Mouse (Mus musculus) embryonic facial prominence, embryonic 13.5 days (tissue): ENCODE data around the gene Gse1. TPM values are rescaled to one million over a fixed set of nuclear protein-coding genes. Genes with fewer than 3 reads are reported as not detected.

Source experiments
- ATAC-seq: fragments of 200-750 bp; cut with Nextera tagmentation; 2 replicates; pipeline ENCODE4 v1.8.0; 2017; ENCODE audit warnings: low read depth; ENCODE audit not compliant: insufficient number of reproducible peaks, insufficient read depth, low FRiP score, low TSS enrichment
- H3K27ac ChIP-seq: fragments of 300-500 bp; sonication (generic); 2 replicates; pipeline ENCODE4 v1.5.1; 2015; ENCODE audit warnings: moderate library complexity, mild to moderate bottlenecking, inconsistent platforms
- H3K27me3 ChIP-seq: fragments of 300-500 bp; sonication (generic); 2 replicates; pipeline ENCODE4 v1.6.1; 2015; ENCODE audit warnings: mild to moderate bottlenecking, inconsistent platforms
- H3K36me3 ChIP-seq: fragments of 300-500 bp; sonication (generic); 2 replicates; pipeline ENCODE4 v1.6.1; 2015; ENCODE audit warnings: mild to moderate bottlenecking, inconsistent platforms
- H3K4me1 ChIP-seq: fragments of 300-500 bp; sonication (generic); 2 replicates; pipeline ENCODE4 v1.6.1; 2015; ENCODE audit warnings: inconsistent platforms
- H3K4me2 ChIP-seq: fragments of 300-500 bp; sonication (generic); 2 replicates; pipeline ENCODE4 v1.6.1; 2015; ENCODE audit warnings: moderate library complexity, mild to moderate bottlenecking, inconsistent platforms
- H3K4me3 ChIP-seq: fragments of 300-500 bp; sonication (generic); 2 replicates; pipeline ENCODE4 v1.5.1; 2015; ENCODE audit warnings: mild to moderate bottlenecking, inconsistent platforms
- H3K9ac ChIP-seq: fragments of 300-500 bp; sonication (generic); 2 replicates; pipeline ENCODE4 v1.6.1; 2015; ENCODE audit warnings: mild to moderate bottlenecking, inconsistent platforms
- H3K9me3 ChIP-seq: fragments of 300-500 bp; sonication (generic); 2 replicates; pipeline ENCODE4 v1.6.1; 2016; ENCODE audit warnings: inconsistent platforms
- WGBS: fragments of 180-500 bp; shearing (Covaris S2); methylation state at CpG from one replicate; pipeline ENCODE4 v1.1.7; 2015; ENCODE audit warnings: mixed read lengths; 5-methylcytosine and 5-hydroxymethylcytosine counted together
- polyA plus RNA-seq: library from polyadenylated mRNA; unstranded; fragments of >200 nt; fragmentation: Nextera tagmentation; extraction: Ambion mirVana; gene quantifications from 2 replicates; pipeline ENCODE4 v1.2.1, GENCODE M21; 2015

The Gse1 gene
- polyA plus RNA-seq, 1 experiment from 2014 or later = 8.6 TPM

- Histone ChIP-seq H3K4me3 (no peak overlapping the region), H3K9me3 (no peaks in the 10 kb centered on the region), H3K36me3 (no peaks in the 10 kb centered on the region), H3K27ac (no peak overlapping the region; the same call in none of the 2 replicates), H3K4me2 (no peak overlapping the region), H3K4me1 (peaks cover 38% of the 10 kb centered on the region), H3K27me3 (no peaks in the 10 kb centered on the region), H3K9ac (no peak overlapping the region)
- no peak for ATAC-seq
- 82% methylated on average over 17 of the region's 17 CpGs for WGBS
Observed at GRCm38 (mm10) chr8:120190107-120190809, 38.0 kb upstream of the Gse1 start.

GRCm38 (mm10) chr8:120190810-120191413 is 37.3 kb upstream of the Gse1 start:
- Histone ChIP-seq H3K4me1 (peaks cover 32% of the 10 kb centered on the region), H3K4me2 (peak overlapping the region; percentile 54), H3K4me3 (peak overlapping the region; percentile 25), H3K9ac (peak overlapping the region; percentile 46), H3K27me3 (no peaks in the 10 kb centered on the region), H3K27ac (peak overlapping the region; percentile 82), H3K36me3 (no peaks in the 10 kb centered on the region), H3K9me3 (no peaks in the 10 kb centered on the region)
- WGBS = 35% methylated on average over 19 of the region's 20 CpGs
- ATAC-seq = peak; percentile 71

DNA sequence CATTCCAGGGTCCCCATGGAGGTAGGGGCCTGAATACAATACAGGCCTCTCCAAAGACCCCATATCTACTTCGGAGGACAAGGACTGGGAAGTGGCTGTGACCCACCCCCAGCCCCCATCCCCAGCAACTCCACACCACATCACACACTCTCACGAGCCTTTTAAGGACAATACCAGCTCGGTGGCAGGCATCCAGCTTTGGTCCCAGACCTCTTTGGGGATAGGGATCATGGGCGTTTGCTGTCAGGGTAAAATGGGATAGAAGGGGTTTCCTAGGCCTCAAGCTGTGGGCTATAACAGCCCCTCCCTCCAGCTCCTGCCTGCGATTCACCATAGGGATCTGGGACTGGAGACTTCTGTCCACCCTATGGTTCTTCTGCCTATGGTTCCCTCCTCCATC is 36.6 kb upstream of the Gse1 start:
- Histone ChIP-seq H3K36me3 (no peaks in the 10 kb centered on the region), H3K4me3 (no peak overlapping the region), H3K27me3 (no peaks in the 10 kb centered on the region), H3K4me1 (peaks cover 24% of the 10 kb centered on the region), H3K4me2 (peak overlapping the region; percentile 54), H3K9me3 (no peaks in the 10 kb centered on the region), H3K9ac (peak overlapping the region; percentile 46; the same call in 1 of the 2 replicates), H3K27ac (peak overlapping the region; percentile 82)
- WGBS = 64% methylated on average over 5 of the region's 5 CpGs
- no peak for ATAC-seq

DNA sequence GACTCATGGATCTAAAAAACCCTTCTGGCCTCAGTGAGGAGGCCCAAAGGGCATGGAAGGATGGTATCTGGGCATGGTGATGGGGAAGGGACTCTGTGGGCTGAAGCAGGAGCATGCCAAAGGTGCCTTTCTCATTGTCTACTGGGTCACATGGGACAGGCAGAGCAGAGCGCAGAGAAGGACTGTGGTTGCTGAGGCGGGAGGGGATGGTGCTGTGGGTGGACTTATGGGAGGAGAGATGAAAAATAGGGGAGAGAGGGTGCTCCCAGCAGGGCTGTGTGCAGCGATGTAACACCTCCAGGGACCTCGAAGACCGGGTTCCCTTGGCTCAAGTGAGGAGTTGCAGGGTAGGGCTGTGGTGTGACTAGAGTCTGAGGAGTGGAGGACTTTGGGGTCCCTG is 36.1 kb upstream of the Gse1 start:
- Histone ChIP-seq H3K9ac (no peak overlapping the region), H3K27me3 (no peaks in the 10 kb centered on the region), H3K9me3 (no peaks in the 10 kb centered on the region), H3K36me3 (no peaks in the 10 kb centered on the region), H3K4me1 (peaks cover 22% of the 10 kb centered on the region), H3K27ac (peak overlapping the region; percentile 82; the same call in 1 of the 2 replicates), H3K4me3 (no peak overlapping the region), H3K4me2 (no peak overlapping the region)
- 96% methylated on average over 5 of the region's 5 CpGs for WGBS
- ATAC-seq = no peak

DNA sequence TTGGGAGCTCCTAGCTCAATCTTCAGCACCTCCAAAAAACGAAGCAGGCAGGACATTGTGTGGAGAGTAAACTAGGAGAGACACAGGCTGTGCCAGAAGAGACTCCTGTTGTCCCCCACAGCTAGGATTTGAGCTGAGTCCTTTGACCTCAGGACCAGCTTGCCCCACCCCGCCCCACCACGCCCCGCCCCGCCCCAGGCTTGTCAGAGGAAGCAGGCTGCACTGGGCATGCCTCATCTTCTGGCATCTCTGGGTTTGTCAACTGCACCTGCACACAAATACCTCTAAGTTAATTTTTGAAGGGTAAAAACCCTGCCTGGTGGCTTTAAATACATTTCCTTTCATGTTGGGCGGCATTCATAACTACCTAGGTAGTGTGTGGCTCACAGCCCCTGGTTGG is 26.9 kb upstream of the Gse1 start:
- WGBS = 76% methylated on average over 6 of the region's 6 CpGs

DNA sequence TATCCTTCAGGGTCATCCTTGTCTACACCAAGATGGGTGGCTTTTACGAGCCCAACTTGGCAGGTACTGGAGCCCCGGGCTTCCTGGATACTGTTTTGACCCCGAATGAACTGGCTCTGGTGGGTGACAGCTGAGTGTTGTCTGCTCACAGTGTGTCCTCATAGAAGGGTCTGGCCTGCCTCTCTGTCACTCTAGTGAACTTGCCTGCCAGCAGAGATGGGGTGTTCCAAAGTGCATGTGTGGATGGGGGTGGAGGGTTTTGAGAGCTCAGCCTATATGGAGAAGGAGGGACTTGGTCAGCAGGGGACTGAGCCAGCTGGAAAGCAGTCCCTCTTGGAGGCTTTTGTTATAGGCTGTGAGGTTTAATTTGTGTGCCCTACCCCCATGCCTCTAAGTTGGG is 25.7 kb upstream of the Gse1 start:
- peaks cover 5% of the 10 kb centered on the region; the same call in 1 of the 2 replicates for H3K9me3 ChIP-seq
- H3K4me2 ChIP-seq = no peak overlapping the region
- no peak overlapping the region for H3K9ac ChIP-seq
- no peaks in the 10 kb centered on the region for H3K27me3 ChIP-seq
- no peak overlapping the region for H3K27ac ChIP-seq
- H3K4me1 ChIP-seq = peaks cover 11% of the 10 kb centered on the region
- no peak for ATAC-seq
- H3K4me3 ChIP-seq = no peak overlapping the region
- 64% methylated on average over 3 of the region's 3 CpGs for WGBS
- H3K36me3 ChIP-seq = no peaks in the 10 kb centered on the region

More for the DNA sequence above, 26.9 kb upstream of the Gse1 start:
- Histone ChIP-seq H3K4me1 (peaks cover 11% of the 10 kb centered on the region), H3K4me2 (no peak overlapping the region), H3K9me3 (peaks cover 5% of the 10 kb centered on the region; the same call in 1 of the 2 replicates), H3K27ac (no peak overlapping the region), H3K27me3 (no peaks in the 10 kb centered on the region), H3K4me3 (no peak overlapping the region), H3K9ac (no peak overlapping the region), H3K36me3 (no peaks in the 10 kb centered on the region)
- ATAC-seq = no peak

GRCm38 (mm10) chr8:120204736-120205360 is 23.4 kb upstream of the Gse1 start:
- H3K36me3 ChIP-seq = no peaks in the 10 kb centered on the region
- H3K9ac ChIP-seq = no peak overlapping the region
- 74% methylated on average over 7 of the region's 7 CpGs for WGBS
- H3K4me3 ChIP-seq = no peak overlapping the region
- no peak overlapping the region for H3K27ac ChIP-seq
- no peak for ATAC-seq
- no peaks in the 10 kb centered on the region for H3K27me3 ChIP-seq
- H3K4me1 ChIP-seq = peaks cover 17% of the 10 kb centered on the region
- H3K9me3 ChIP-seq = peaks cover under 1% of the 10 kb centered on the region; the same call in 1 of the 2 replicates
- H3K4me2 ChIP-seq = no peak overlapping the region

DNA sequence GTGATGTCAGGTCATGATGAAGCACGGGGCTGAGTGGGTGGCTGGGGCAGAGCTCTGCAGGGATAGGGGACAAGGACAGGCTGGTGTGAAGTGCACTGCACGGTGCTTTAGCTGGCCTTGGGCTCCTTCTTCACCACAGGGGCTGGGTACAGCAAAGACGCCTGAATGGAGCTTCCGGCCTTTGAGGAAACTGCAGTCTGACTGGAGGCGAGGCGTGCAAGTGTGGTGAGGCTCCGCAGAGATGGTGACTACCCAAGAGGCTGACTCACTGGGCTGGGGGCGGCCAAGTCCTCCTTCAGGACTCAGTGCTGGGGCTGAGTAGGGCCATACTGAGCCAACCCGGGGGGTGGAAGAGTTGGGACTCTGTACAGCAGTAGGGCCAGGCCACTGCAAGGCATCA is 22.3 kb upstream of the Gse1 start:
- no peak for ATAC-seq
- WGBS = 78% methylated on average over 9 of the region's 9 CpGs
- H3K9ac ChIP-seq = no peak overlapping the region
- no peak overlapping the region for H3K27ac ChIP-seq
- no peak overlapping the region for H3K4me2 ChIP-seq
- H3K9me3 ChIP-seq = no peaks in the 10 kb centered on the region
- H3K36me3 ChIP-seq = no peaks in the 10 kb centered on the region
- no peak overlapping the region for H3K4me3 ChIP-seq
- peaks cover 27% of the 10 kb centered on the region for H3K4me1 ChIP-seq
- no peaks in the 10 kb centered on the region for H3K27me3 ChIP-seq

DNA sequence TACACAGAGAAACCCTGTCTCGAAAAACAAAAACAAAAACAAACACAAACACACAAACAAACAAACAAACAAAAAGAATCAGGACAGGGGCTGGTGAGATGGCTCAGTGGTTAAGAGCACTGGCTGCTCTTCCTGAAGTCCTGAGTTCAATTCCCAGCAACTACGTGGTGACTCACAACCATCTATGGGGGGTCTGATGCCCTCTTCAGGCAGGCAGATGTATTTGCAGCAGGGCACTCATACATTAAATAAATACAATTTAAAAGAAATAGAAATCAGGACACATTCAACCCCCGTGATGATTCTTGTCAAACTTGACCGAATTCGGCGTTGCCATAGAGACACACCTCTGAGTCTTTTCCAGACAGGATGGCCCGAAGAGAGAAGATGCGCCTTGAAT is 20.9 kb upstream of the Gse1 start:
- no peak overlapping the region for H3K4me2 ChIP-seq
- no peak overlapping the region for H3K9ac ChIP-seq
- ATAC-seq = no peak
- H3K27ac ChIP-seq = no peak overlapping the region
- no peak overlapping the region for H3K4me3 ChIP-seq
- peaks cover 38% of the 10 kb centered on the region for H3K4me1 ChIP-seq
- no peaks in the 10 kb centered on the region for H3K27me3 ChIP-seq
- WGBS = 86% methylated on average over 8 of the region's 8 CpGs
- H3K36me3 ChIP-seq = no peaks in the 10 kb centered on the region
- H3K9me3 ChIP-seq = no peaks in the 10 kb centered on the region

GRCm38 (mm10) chr8:120208113-120208512 is 20.1 kb upstream of the Gse1 start:
- H3K9me3 ChIP-seq = no peaks in the 10 kb centered on the region
- peak overlapping the region; percentile 39; the same call in 1 of the 2 replicates for H3K27ac ChIP-seq
- H3K4me2 ChIP-seq = 0 out of 2 replicates have a peak overlapping the region, but pooled peaks have one; percentile 9
- no peak for ATAC-seq
- peaks cover 38% of the 10 kb centered on the region for H3K4me1 ChIP-seq
- 36% methylated on average over 11 of the region's 11 CpGs for WGBS
- no peak overlapping the region for H3K4me3 ChIP-seq
- peak overlapping the region; percentile 40; the same call in 1 of the 2 replicates for H3K9ac ChIP-seq
- H3K36me3 ChIP-seq = no peaks in the 10 kb centered on the region
- no peaks in the 10 kb centered on the region for H3K27me3 ChIP-seq

- Histone ChIP-seq H3K36me3 (no peaks in the 10 kb centered on the region), H3K27ac (no peak overlapping the region), H3K9ac (no peak overlapping the region), H3K9me3 (no peaks in the 10 kb centered on the region), H3K4me1 (peaks cover 45% of the 10 kb centered on the region), H3K27me3 (no peaks in the 10 kb centered on the region), H3K4me3 (no peak overlapping the region), H3K4me2 (no peak overlapping the region)
- 11% methylated on average over 4 of the region's 4 CpGs for WGBS
- no peak for ATAC-seq
Observed at GRCm38 (mm10) chr8:120211345-120211744, 16.9 kb upstream of the Gse1 start.

- H3K4me1 ChIP-seq = peaks cover 57% of the 10 kb centered on the region
- H3K36me3 ChIP-seq = no peaks in the 10 kb centered on the region
- 85% methylated on average over 7 of the region's 7 CpGs for WGBS
- H3K27ac ChIP-seq = no peak overlapping the region
- H3K4me2 ChIP-seq = no peak overlapping the region
- no peak overlapping the region for H3K9ac ChIP-seq
- no peaks in the 10 kb centered on the region for H3K27me3 ChIP-seq
- H3K4me3 ChIP-seq = no peak overlapping the region
- ATAC-seq = no peak
- H3K9me3 ChIP-seq = no peaks in the 10 kb centered on the region
Observed at GRCm38 (mm10) chr8:120212596-120212995, 15.7 kb upstream of the Gse1 start.
